Mouse (Mus musculus): Measurements from ENCODE around the gene Shroom3. TPM values are rescaled to one million over a fixed set of nuclear protein-coding genes. Genes with fewer than 3 reads are reported as not detected.

Gene Shroom3
- polyA plus RNA-seq, 1 experiment from 2014 or later = 12.9 TPM

DNA sequence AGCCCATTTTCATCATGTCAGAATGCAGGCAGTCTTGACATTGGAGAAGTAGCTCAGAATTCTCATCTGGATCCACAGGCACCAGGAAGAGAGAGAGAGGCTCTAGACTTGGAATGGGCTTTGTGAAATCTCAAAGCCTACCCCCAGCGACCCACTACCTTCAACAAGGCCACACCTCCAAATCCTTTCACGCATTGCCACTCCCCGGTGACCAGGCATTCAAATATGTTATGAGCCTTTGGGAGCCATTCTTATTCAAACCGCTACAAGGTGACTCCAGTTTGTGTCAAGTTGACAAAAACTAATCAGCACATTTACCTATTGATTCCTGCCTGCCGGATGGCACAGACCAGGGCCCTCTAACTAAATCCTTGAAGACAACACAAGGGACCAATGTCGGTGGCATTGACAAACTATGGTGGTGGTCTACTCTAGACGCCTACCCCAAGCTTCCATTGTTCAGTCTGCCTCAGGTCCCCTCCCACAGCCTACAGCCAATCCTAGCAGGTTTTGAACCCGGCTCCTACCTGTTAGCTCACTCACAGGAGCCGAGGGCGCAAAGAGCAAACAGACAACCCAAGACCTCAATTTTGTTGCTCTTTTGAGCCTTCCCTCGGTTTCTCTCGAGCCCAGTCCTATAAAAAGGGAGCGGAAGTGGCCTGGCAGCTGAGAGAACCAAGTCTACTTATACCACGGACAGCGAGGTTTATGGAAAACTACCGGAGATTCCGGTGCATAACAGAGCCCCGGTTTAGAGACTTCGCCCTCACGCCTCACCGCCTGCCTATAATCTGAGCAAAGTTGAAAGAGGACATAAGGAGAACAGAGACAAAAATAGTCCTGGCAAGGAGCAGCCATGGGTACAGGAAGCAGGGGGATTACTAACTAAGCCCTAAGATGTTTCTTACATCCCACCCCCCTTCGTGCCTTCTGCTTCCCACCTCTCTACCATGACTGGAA is 303.7 kb downstream of the Shroom3 start:
- Histone ChIP-seq H3K4me3 (ENCODE audit: low read depth, low read length) (no peak overlapping the region), H3K4me1 (replicated peaks; ENCODE audit: control insufficient read depth, insufficient read depth, low read length) (peaks cover 19% of the 10 kb centered on the region), H3K36me3 (ENCODE audit: control insufficient read depth, insufficient read depth, low read length) (no peaks in the 10 kb centered on the region), H3K9me3 (ENCODE audit: control insufficient read depth, low read length) (no peaks in the 10 kb centered on the region), H3K27me3 (replicated peaks; ENCODE audit: control insufficient read depth, insufficient read depth, low read length) (no peaks in the 10 kb centered on the region), H3K27ac (ENCODE audit: low read depth) (no peak overlapping the region), H3K4me2 (ENCODE audit: low read length) (no peak overlapping the region), H3K9ac (ENCODE audit: low read length) (no peak overlapping the region)
- no peak for DNase-seq (ENCODE audit: low spot score)
- no peak for ATAC-seq (replicated peaks; ENCODE audit: low FRiP score, low TSS enrichment, low read depth)
- 90% methylated on average over 22 of the region's 22 CpGs for WGBS

DNA sequence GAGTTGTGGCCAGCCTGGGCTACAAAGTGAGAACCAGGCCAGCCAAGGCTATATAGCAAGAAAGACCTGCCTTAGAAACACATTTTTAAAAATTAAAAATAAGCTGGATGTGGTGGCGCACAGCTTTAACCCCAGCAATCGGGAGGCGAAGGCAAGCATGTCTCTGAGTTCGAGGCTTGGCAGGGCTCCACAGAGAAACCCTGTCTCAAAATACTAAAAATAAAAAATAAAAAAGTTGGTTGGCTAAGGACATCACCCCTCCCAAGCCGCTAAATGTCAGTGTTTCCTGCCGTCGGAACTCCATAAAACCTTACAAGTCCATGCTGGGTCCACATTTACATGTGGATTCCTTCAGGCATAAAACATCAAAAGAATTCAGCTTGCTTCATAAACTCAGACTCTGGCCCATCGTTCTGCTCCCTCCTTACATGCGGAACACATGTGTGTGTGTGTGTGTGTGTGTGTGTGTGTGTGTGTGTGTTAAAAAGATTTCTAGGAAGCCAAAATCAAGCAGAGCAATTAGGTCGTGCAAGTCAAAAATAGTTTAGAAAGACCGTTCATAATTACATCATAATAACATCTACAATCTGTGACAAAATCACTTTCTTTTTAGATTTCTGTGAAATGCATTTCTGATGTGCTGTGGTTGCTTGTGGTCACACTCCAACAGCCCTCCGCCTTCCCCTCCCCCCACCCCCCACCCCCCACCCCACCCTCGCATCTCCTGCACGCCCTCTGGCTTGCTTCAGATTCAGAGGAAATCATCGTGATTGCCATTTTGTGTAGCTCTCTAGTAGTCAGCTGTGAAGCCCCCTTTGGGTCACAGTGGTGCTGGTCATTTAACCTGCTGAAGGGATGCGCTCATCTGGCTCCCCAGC is 304.9 kb downstream of the Shroom3 start:
- no peak for DNase-seq (ENCODE audit: low spot score)

DNA sequence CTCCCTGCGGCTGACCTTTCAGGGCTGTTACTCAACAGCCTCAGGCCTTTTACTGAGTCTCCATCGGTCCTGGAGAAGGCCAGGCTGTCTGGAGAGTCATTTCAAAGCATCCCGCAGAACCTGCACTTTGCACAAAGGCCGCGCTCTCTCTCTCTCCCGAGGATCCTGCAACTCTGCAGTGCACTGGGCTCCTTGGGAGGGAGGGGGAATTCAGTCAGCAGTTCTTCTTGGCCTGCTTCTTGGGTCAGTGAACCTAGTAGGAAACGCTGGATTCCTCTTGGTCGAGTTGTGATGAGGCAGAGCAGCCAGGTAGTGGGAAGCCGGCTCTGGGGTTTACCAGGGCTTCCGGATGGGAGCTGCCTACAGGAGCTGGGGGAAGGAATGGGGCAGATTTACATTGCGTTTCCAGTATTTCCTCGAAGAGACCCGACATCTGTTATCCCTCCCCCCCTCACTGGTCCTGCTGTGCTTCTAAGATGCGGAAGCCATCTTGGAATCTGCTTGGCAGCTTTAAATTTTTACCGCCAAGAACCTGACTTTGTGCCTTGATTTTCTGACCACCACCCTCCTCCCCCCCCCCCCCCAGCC is 305.6 kb downstream of the Shroom3 start:
- 37% methylated on average over 15 of the region's 15 CpGs for WGBS
- ATAC-seq (replicated peaks; ENCODE audit: low FRiP score, low TSS enrichment, low read depth) = no peak
- no peak overlapping the region for H3K4me3 ChIP-seq (ENCODE audit: low read depth, low read length)
- H3K9ac ChIP-seq (ENCODE audit: low read length) = no peak overlapping the region
- peak; percentile 64 for DNase-seq (ENCODE audit: low spot score)
- H3K27ac ChIP-seq (ENCODE audit: low read depth) = no peak overlapping the region
- peaks cover 22% of the 10 kb centered on the region for H3K4me1 ChIP-seq (replicated peaks; ENCODE audit: control insufficient read depth, insufficient read depth, low read length)
- no peaks in the 10 kb centered on the region for H3K27me3 ChIP-seq (replicated peaks; ENCODE audit: control insufficient read depth, insufficient read depth, low read length)
- no peak overlapping the region for H3K4me2 ChIP-seq (ENCODE audit: low read length)
- no peaks in the 10 kb centered on the region for H3K36me3 ChIP-seq (ENCODE audit: control insufficient read depth, insufficient read depth, low read length)
- H3K9me3 ChIP-seq (ENCODE audit: control insufficient read depth, low read length) = no peaks in the 10 kb centered on the region

More for the DNA sequence above, 304.9 kb downstream of the Shroom3 start:
- peaks cover 22% of the 10 kb centered on the region for H3K4me1 ChIP-seq (replicated peaks; ENCODE audit: control insufficient read depth, insufficient read depth, low read length)
- H3K36me3 ChIP-seq (ENCODE audit: control insufficient read depth, insufficient read depth, low read length) = no peaks in the 10 kb centered on the region
- H3K4me3 ChIP-seq (ENCODE audit: low read depth, low read length) = no peak overlapping the region
- no peaks in the 10 kb centered on the region for H3K27me3 ChIP-seq (replicated peaks; ENCODE audit: control insufficient read depth, insufficient read depth, low read length)
- no peak overlapping the region for H3K9ac ChIP-seq (ENCODE audit: low read length)
- no peaks in the 10 kb centered on the region for H3K9me3 ChIP-seq (ENCODE audit: control insufficient read depth, low read length)
- no peak overlapping the region for H3K4me2 ChIP-seq (ENCODE audit: low read length)
- H3K27ac ChIP-seq (ENCODE audit: low read depth) = no peak overlapping the region; the same call in 1 of the 2 replicates
- 52% methylated on average over 16 of the region's 16 CpGs for WGBS
- no peak for ATAC-seq (replicated peaks; ENCODE audit: low FRiP score, low TSS enrichment, low read depth)

DNA sequence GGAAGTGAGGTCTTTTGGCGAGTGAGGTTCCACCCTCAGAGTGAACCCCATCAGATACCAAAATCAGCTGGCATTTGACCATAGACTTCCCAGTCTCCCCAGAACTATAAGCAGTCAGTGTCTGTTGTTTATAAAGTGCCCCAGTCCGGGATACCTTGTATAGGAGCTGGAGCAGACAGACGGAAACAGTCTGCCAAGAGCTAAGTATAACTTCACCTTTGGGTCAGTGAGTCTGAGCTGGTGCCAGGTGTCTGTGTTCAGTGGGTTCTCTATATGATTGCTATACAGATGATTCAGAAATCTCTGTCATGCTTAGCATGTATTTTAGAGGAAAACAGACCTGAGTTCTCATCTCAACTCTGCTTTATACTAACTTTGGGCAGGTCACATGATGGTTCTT is 308.9 kb downstream of the Shroom3 start:
- no peak overlapping the region for H3K27ac ChIP-seq (ENCODE audit: low read depth)
- whole genome bisulfite sequencing = 45% methylated on average over 3 of the region's 3 CpGs
- H3K9me3 ChIP-seq (ENCODE audit: control insufficient read depth, low read length) = no peaks in the 10 kb centered on the region
- ATAC-seq (replicated peaks; ENCODE audit: low FRiP score, low TSS enrichment, low read depth) = no peak
- no peaks in the 10 kb centered on the region for H3K27me3 ChIP-seq (replicated peaks; ENCODE audit: control insufficient read depth, insufficient read depth, low read length)
- H3K4me1 ChIP-seq (replicated peaks; ENCODE audit: control insufficient read depth, insufficient read depth, low read length) = peaks cover 28% of the 10 kb centered on the region
- H3K9ac ChIP-seq (ENCODE audit: low read length) = no peak overlapping the region
- H3K36me3 ChIP-seq (ENCODE audit: control insufficient read depth, insufficient read depth, low read length) = no peaks in the 10 kb centered on the region
- H3K4me2 ChIP-seq (ENCODE audit: low read length) = no peak overlapping the region
- no peak for DNase-seq (ENCODE audit: low spot score)
- no peak overlapping the region for H3K4me3 ChIP-seq (ENCODE audit: low read depth, low read length)

- H3K4me2 ChIP-seq (ENCODE audit: low read length) = no peak overlapping the region
- no peaks in the 10 kb centered on the region for H3K9me3 ChIP-seq (ENCODE audit: control insufficient read depth, low read length)
- no peak for ATAC-seq (replicated peaks; ENCODE audit: low FRiP score, low TSS enrichment, low read depth)
- peaks cover 32% of the 10 kb centered on the region for H3K4me1 ChIP-seq (replicated peaks; ENCODE audit: control insufficient read depth, insufficient read depth, low read length)
- 83% methylated on average over 6 of the region's 6 CpGs for WGBS
- DNase-seq (ENCODE audit: low spot score) = no peak
- H3K27me3 ChIP-seq (replicated peaks; ENCODE audit: control insufficient read depth, insufficient read depth, low read length) = no peaks in the 10 kb centered on the region
- H3K4me3 ChIP-seq (ENCODE audit: low read depth, low read length) = no peak overlapping the region
- H3K9ac ChIP-seq (ENCODE audit: low read length) = no peak overlapping the region
- no peak overlapping the region for H3K27ac ChIP-seq (ENCODE audit: low read depth)
- no peaks in the 10 kb centered on the region for H3K36me3 ChIP-seq (ENCODE audit: control insufficient read depth, insufficient read depth, low read length)
These were observed 311.1 kb downstream of the Shroom3 start for GRCm38 (mm10) chr5:92994309-92994708.

- Histone ChIP-seq H3K9ac (ENCODE audit: low read length) (no peak overlapping the region), H3K27ac (ENCODE audit: low read depth) (no peak overlapping the region), H3K4me3 (ENCODE audit: low read depth, low read length) (no peak overlapping the region), H3K9me3 (ENCODE audit: control insufficient read depth, low read length) (no peaks in the 10 kb centered on the region), H3K4me1 (replicated peaks; ENCODE audit: control insufficient read depth, insufficient read depth, low read length) (peaks cover 31% of the 10 kb centered on the region), H3K4me2 (ENCODE audit: low read length) (no peak overlapping the region), H3K27me3 (replicated peaks; ENCODE audit: control insufficient read depth, insufficient read depth, low read length) (no peaks in the 10 kb centered on the region), H3K36me3 (ENCODE audit: control insufficient read depth, insufficient read depth, low read length) (no peaks in the 10 kb centered on the region)
- DNase-seq (ENCODE audit: low spot score) (no peak), ATAC-seq (replicated peaks; ENCODE audit: low FRiP score, low TSS enrichment, low read depth) (no peak)
- 86% methylated on average over 2 of the region's 2 CpGs for WGBS
These were observed 311.6 kb downstream of the Shroom3 start for GRCm38 (mm10) chr5:92994861-92995260.

GRCm38 (mm10) chr5:92997428-92998120 is 314.3 kb downstream of the Shroom3 start:
- Histone ChIP-seq H3K9me3 (ENCODE audit: control insufficient read depth, low read length) (no peaks in the 10 kb centered on the region), H3K27ac (ENCODE audit: low read depth) (peak overlapping the region; percentile 96), H3K4me3 (ENCODE audit: low read depth, low read length) (no peak overlapping the region), H3K4me2 (ENCODE audit: low read length) (peak overlapping the region; percentile 22), H3K4me1 (replicated peaks; ENCODE audit: control insufficient read depth, insufficient read depth, low read length) (peaks cover 41% of the 10 kb centered on the region), H3K9ac (ENCODE audit: low read length) (no peak overlapping the region), H3K36me3 (ENCODE audit: control insufficient read depth, insufficient read depth, low read length) (no peaks in the 10 kb centered on the region), H3K27me3 (replicated peaks; ENCODE audit: control insufficient read depth, insufficient read depth, low read length) (no peaks in the 10 kb centered on the region)
- 27% methylated on average over 5 of the region's 5 CpGs for WGBS
- ATAC-seq (replicated peaks; ENCODE audit: low FRiP score, low TSS enrichment, low read depth) = peak; percentile 83
- DNase-seq (ENCODE audit: low spot score) = peak; percentile 73

- Histone ChIP-seq H3K9ac (ENCODE audit: low read length) (no peak overlapping the region), H3K9me3 (ENCODE audit: control insufficient read depth, low read length) (no peaks in the 10 kb centered on the region), H3K4me1 (replicated peaks; ENCODE audit: control insufficient read depth, insufficient read depth, low read length) (peaks cover 41% of the 10 kb centered on the region), H3K4me3 (ENCODE audit: low read depth, low read length) (no peak overlapping the region), H3K36me3 (ENCODE audit: control insufficient read depth, insufficient read depth, low read length) (no peaks in the 10 kb centered on the region), H3K4me2 (ENCODE audit: low read length) (0 out of 2 replicates have a peak overlapping the region, but pooled peaks have one; percentile 11), H3K27me3 (replicated peaks; ENCODE audit: control insufficient read depth, insufficient read depth, low read length) (no peaks in the 10 kb centered on the region), H3K27ac (ENCODE audit: low read depth) (peak overlapping the region; percentile 96)
- 29% methylated on average over 5 of the region's 5 CpGs for WGBS
- ATAC-seq (replicated peaks; ENCODE audit: low FRiP score, low TSS enrichment, low read depth) (no peak), DNase-seq (ENCODE audit: low spot score) (no peak)
These were observed 315.3 kb downstream of the Shroom3 start for GRCm38 (mm10) chr5:92998494-92999016.

All from intestine, embryonic 14.5 days (tissue).